Mouse (Mus musculus) thymus, adult 2 months (tissue): ENCODE data around the gene St6galnac5.

Source experiments
- CTCF ChIP-seq: fragments of 200-500 bp; IDR thresholded peaks from 2 replicates; pipeline ENCODE4 v1.5.1; 2012; ENCODE audit warnings: mild to moderate bottlenecking, control low read depth, low read length, moderate library complexity, borderline replicate concordance; ENCODE audit not compliant: control insufficient read depth, poor library complexity, insufficient read depth; ENCODE audit errors: extremely low read depth
- POLR2A ChIP-seq: fragments of 200-500 bp; IDR thresholded peaks from 2 replicates; pipeline ENCODE4 v1.6.1; 2012; ENCODE audit warnings: mild to moderate bottlenecking, low read length, control low read depth, moderate library complexity; ENCODE audit not compliant: control insufficient read depth, poor library complexity, insufficient read depth; ENCODE audit errors: extremely low read depth

GRCm38 (mm10) chr3:152926166-152926565, 55.9 kb downstream of the St6galnac5 start:
- TF ChIP-seq CTCF, result no peak
- TF ChIP-seq POLR2A, result no peak
